Mouse (Mus musculus) forebrain, embryonic 16.5 days (tissue): ENCODE results near the gene Olfr1051. TPM values are rescaled to one million over a fixed set of nuclear protein-coding genes. Genes with fewer than 3 reads are reported as not detected.
"Not testable (repeated sequence)": the region's sequence is repeated elsewhere in the genome, so short reads cannot be mapped to it uniquely, and the experiment has no call there.

ENCODE experiments used
- ATAC-seq: fragments of 200-750 bp; cut with Nextera tagmentation; 2 replicates; pipeline ENCODE4 v1.8.0; 2017; ENCODE audit warnings: mild to moderate bottlenecking, moderate library complexity
- H3K27ac ChIP-seq: fragments of 300-500 bp; sonication (generic); 2 replicates; pipeline ENCODE4 v1.5.1; 2014; ENCODE audit warnings: low read length, control low read depth
- H3K27me3 ChIP-seq: fragments of 300-500 bp; sonication (generic); replicated peaks from 2 replicates; pipeline ENCODE4 v1.6.1; 2014; ENCODE audit warnings: low read length; ENCODE audit not compliant: control insufficient read depth, insufficient read depth
- H3K36me3 ChIP-seq: fragments of 300-500 bp; sonication (generic); 2 replicates; pipeline ENCODE4 v1.6.1; 2014; ENCODE audit not compliant: control insufficient read depth, insufficient read depth
- H3K4me1 ChIP-seq: fragments of 300-500 bp; sonication (generic); replicated peaks from 2 replicates; pipeline ENCODE4 v1.6.1; 2014; ENCODE audit warnings: low read length; ENCODE audit not compliant: control insufficient read depth, insufficient read depth
- H3K4me2 ChIP-seq: fragments of 300-500 bp; sonication (generic); 2 replicates; pipeline ENCODE4 v1.6.1; 2014; ENCODE audit warnings: mild to moderate bottlenecking, low read length, control low read depth
- H3K4me3 ChIP-seq: fragments of 300-500 bp; sonication (generic); replicated peaks from 2 replicates; pipeline ENCODE4 v1.5.1; 2014; ENCODE audit warnings: mild to moderate bottlenecking, low read length, control low read depth
- H3K9ac ChIP-seq: fragments of 300-500 bp; sonication (generic); replicated peaks from 2 replicates; pipeline ENCODE4 v1.6.1; 2014; ENCODE audit warnings: low read depth, low read length, control low read depth
- H3K9me3 ChIP-seq: fragments of 300-500 bp; sonication (generic); 2 replicates; pipeline ENCODE4 v1.6.1; 2016; ENCODE audit warnings: low read length; ENCODE audit not compliant: control insufficient read depth
- WGBS: fragments of 180-500 bp; shearing (Covaris S2); extraction: QIAGEN DNeasy Blood & Tissue Kit; methylation state at CpG from one replicate; pipeline ENCODE4 v1.1.7; 2014; 5-methylcytosine and 5-hydroxymethylcytosine counted together
- polyA plus RNA-seq: library from polyadenylated mRNA; unstranded; fragments of >200 nt; fragmentation: Nextera tagmentation; extraction: Ambion mirVana; gene quantifications from 2 replicates; pipeline ENCODE4 v1.2.1, GENCODE M21; 2015

The Olfr1051 gene
- polyA plus RNA-seq: not detected in 2 replicates

- H3K27me3 ChIP-seq, H3K9ac ChIP-seq, H3K4me3 ChIP-seq, H3K4me2 ChIP-seq, ATAC-seq, H3K9me3 ChIP-seq, H3K36me3 ChIP-seq, H3K4me1 ChIP-seq, H3K27ac ChIP-seq: not testable (repeated sequence)
Observed at GRCm38 (mm10) chr2:86278988-86279387, at the start of gene Olfr1051. Gene Olfr1051 (minus strand): TSS chr2:86279088.

GRCm38 (mm10) chr2:86315184-86315583 lies 36.3 kb upstream of the Olfr1051 start, which contains the start of gene Olfr1053:
Gene Olfr1053 (minus strand): TSS chr2:86315284.
- no peak within 1 kb of the TSS for H3K4me3 ChIP-seq
- H3K36me3 ChIP-seq: no peaks in the 10 kb centered on the region
- H3K9me3 ChIP-seq: no peaks in the 10 kb centered on the region
- ATAC-seq: no peak
- H3K4me1 ChIP-seq: no peaks in the 10 kb centered on the region
- no peaks in the 10 kb centered on the region for H3K27me3 ChIP-seq
- H3K4me2 ChIP-seq: no peak within 1 kb of the TSS
- 70% methylated on average over 3 of the region's 3 CpGs for WGBS
- H3K27ac ChIP-seq: no peak within 1 kb of the TSS
- H3K9ac ChIP-seq: no peak within 1 kb of the TSS

- Histone ChIP-seq H3K4me3 (no peak within 1 kb of the TSS), H3K9ac (no peak within 1 kb of the TSS), H3K4me1 (no peaks in the 10 kb centered on the region), H3K27ac (no peak within 1 kb of the TSS), H3K9me3 (no peaks in the 10 kb centered on the region), H3K4me2 (no peak within 1 kb of the TSS), H3K36me3 (no peaks in the 10 kb centered on the region), H3K27me3 (no peaks in the 10 kb centered on the region)
- no peak for ATAC-seq
Observed at GRCm38 (mm10) chr2:86292155-86292554, 13.3 kb upstream of the Olfr1051 start, which contains the start of gene Olfr1052. Gene Olfr1052 (plus strand): TSS chr2:86292455.

DNA sequence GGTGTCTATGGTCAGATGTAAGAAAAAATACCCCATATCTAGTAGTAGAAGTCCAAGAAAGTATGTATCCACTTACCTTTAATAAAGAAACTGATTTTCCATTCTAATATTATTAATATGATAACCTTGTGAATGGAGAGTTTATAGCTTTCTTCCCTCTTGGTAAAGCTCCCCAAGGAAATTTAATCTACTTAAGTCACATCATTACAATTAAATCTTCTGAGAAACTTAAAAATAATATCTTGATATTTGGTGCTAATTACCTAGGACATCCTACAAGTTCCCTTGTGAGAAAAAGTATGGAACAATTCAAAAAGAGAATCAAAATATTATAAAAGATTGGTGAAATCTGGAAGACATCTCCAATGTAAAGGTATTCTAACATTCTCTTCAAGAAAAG lies 20.7 kb downstream of the Olfr1051 start, which contains the start of gene Olfr1049:
TSS of gene Olfr1049 (minus strand) at position 101 of the 400 bp plus-strand sequence.
- H3K4me3 ChIP-seq, H3K4me1 ChIP-seq, H3K4me2 ChIP-seq, H3K27me3 ChIP-seq, H3K9me3 ChIP-seq, H3K36me3 ChIP-seq, H3K9ac ChIP-seq, ATAC-seq, H3K27ac ChIP-seq: not testable (repeated sequence)

GRCm38 (mm10) chr2:86240189-86240588 lies 38.7 kb downstream of the Olfr1051 start, which contains the start of gene Olfr1048:
Gene Olfr1048 (minus strand): TSS chr2:86240289.
- H3K27me3 ChIP-seq: no peaks in the 10 kb centered on the region
- H3K27ac ChIP-seq: no peak within 1 kb of the TSS
- H3K4me3 ChIP-seq: no peak within 1 kb of the TSS
- no peaks in the 10 kb centered on the region for H3K9me3 ChIP-seq
- ATAC-seq: no peak
- H3K36me3 ChIP-seq: no peaks in the 10 kb centered on the region
- H3K4me2 ChIP-seq: no peak within 1 kb of the TSS
- no peaks in the 10 kb centered on the region for H3K4me1 ChIP-seq
- no peak within 1 kb of the TSS for H3K9ac ChIP-seq

- H3K36me3 ChIP-seq: no peaks in the 10 kb centered on the region
- no peaks in the 10 kb centered on the region for H3K9me3 ChIP-seq
- 92% methylated on average over 1 of the region's 1 CpGs for WGBS
- H3K4me1 ChIP-seq: no peaks in the 10 kb centered on the region
- H3K4me2 ChIP-seq: no peak within 1 kb of the TSS
- no peak for ATAC-seq
- no peak within 1 kb of the TSS for H3K27ac ChIP-seq
- H3K4me3 ChIP-seq: no peak within 1 kb of the TSS
- no peak within 1 kb of the TSS for H3K9ac ChIP-seq
- no peaks in the 10 kb centered on the region for H3K27me3 ChIP-seq
Observed at GRCm38 (mm10) chr2:86231301-86231700, 47.6 kb downstream of the Olfr1051 start, which contains the start of gene Olfr1047. Gene Olfr1047 (minus strand): TSS chr2:86231401.

Other genes with a start within 250 kb of the Olfr1051 start
- not detected in 2 replicates for gene Olfr1034, start 233.2 kb downstream of the Olfr1051 start, polyA plus RNA-seq
- not detected in 2 replicates for gene Olfr1036, start 205.1 kb downstream of the Olfr1051 start, polyA plus RNA-seq
- not detected in 2 replicates for gene Olfr1037, start 191.7 kb downstream of the Olfr1051 start, polyA plus RNA-seq
- gene Olfr1039, start 143.2 kb downstream of the Olfr1051 start, polyA plus RNA-seq: not detected in 2 replicates
- not detected in 2 replicates for gene Olfr1040, start 132.4 kb downstream of the Olfr1051 start, polyA plus RNA-seq
- not detected in 2 replicates for gene Olfr1042, start 117.2 kb downstream of the Olfr1051 start, polyA plus RNA-seq
- not detected in 2 replicates for gene Olfr1043, start 111.6 kb downstream of the Olfr1051 start, polyA plus RNA-seq
- not detected in 2 replicates for gene Olfr1044, start 101.3 kb downstream of the Olfr1051 start, polyA plus RNA-seq
- not detected in 2 replicates for gene Olfr52, start 93.4 kb downstream of the Olfr1051 start, polyA plus RNA-seq
- not detected in 2 replicates for gene Olfr1045, start 76.1 kb downstream of the Olfr1051 start, polyA plus RNA-seq
- gene Olfr1046, start 59.8 kb downstream of the Olfr1051 start, polyA plus RNA-seq: not detected in 2 replicates
- not detected in 2 replicates for gene Olfr1047, start 47.7 kb downstream of the Olfr1051 start, polyA plus RNA-seq
- gene Olfr1048, start 38.8 kb downstream of the Olfr1051 start, polyA plus RNA-seq: not detected in 2 replicates
- not detected in 2 replicates for gene Olfr1049, start 20.8 kb downstream of the Olfr1051 start, polyA plus RNA-seq
- not detected in 2 replicates for gene Olfr1052, start 13.4 kb upstream of the Olfr1051 start, polyA plus RNA-seq
- not detected in 2 replicates for gene Olfr1053, start 36.2 kb upstream of the Olfr1051 start, polyA plus RNA-seq
- gene Olfr1054, start 56.3 kb upstream of the Olfr1051 start, polyA plus RNA-seq: not detected in 2 replicates
- gene Olfr1055, start 71.2 kb upstream of the Olfr1051 start, polyA plus RNA-seq: not detected in 2 replicates
- gene Olfr1056, start 83.4 kb upstream of the Olfr1051 start, polyA plus RNA-seq: not detected in 2 replicates
- not detected in 2 replicates for gene Olfr1057, start 99.3 kb upstream of the Olfr1051 start, polyA plus RNA-seq
- not detected in 2 replicates for gene Olfr1058, start 109.5 kb upstream of the Olfr1051 start, polyA plus RNA-seq
- gene Olfr1061, start 135.0 kb upstream of the Olfr1051 start, polyA plus RNA-seq: not detected in 2 replicates
- gene Olfr1062, start 147.7 kb upstream of the Olfr1051 start, polyA plus RNA-seq: not detected in 2 replicates
- not detected in 2 replicates for gene Olfr1065, start 171.5 kb upstream of the Olfr1051 start, polyA plus RNA-seq
- not detected in 2 replicates for gene Olfr1066, start 177.2 kb upstream of the Olfr1051 start, polyA plus RNA-seq
- gene Olfr228, start 208.3 kb upstream of the Olfr1051 start, polyA plus RNA-seq: not detected in 2 replicates
- not detected in 2 replicates for gene Olfr1076, start 229.4 kb upstream of the Olfr1051 start, polyA plus RNA-seq